Mouse (Mus musculus) liver, embryonic 13.5 days (tissue): ENCODE results near the gene Alg10b. TPM values are rescaled to one million over a fixed set of nuclear protein-coding genes. Genes with fewer than 3 reads are reported as not detected.
A peak's percentile ranks its signal among the peaks of the same experiment; 100 is the strongest.
"Not testable (repeated sequence)": the region's sequence is repeated elsewhere in the genome, so short reads cannot be mapped to it uniquely, and the experiment has no call there.

ENCODE experiments used
- ATAC-seq: fragments of 200-750 bp; cut with Nextera tagmentation; 2 replicates; pipeline ENCODE4 v1.8.0; 2017; ENCODE audit warnings: low read depth, mild to moderate bottlenecking, moderate number of reproducible peaks, moderate library complexity
- DNase-seq: peaks from one replicate; pipeline ENCODE4 v3.0.0; 2022
- H3K27ac ChIP-seq: fragments of 300-500 bp; sonication (generic); 2 replicates; pipeline ENCODE4 v1.5.1; 2015; ENCODE audit warnings: moderate library complexity, mild to moderate bottlenecking, inconsistent platforms
- H3K27me3 ChIP-seq: fragments of 300-500 bp; sonication (generic); 2 replicates; pipeline ENCODE4 v1.6.1; 2015; ENCODE audit warnings: mild to moderate bottlenecking, inconsistent platforms
- H3K36me3 ChIP-seq: fragments of 300-500 bp; sonication (generic); 2 replicates; pipeline ENCODE4 v1.6.1; 2015; ENCODE audit warnings: mild to moderate bottlenecking, inconsistent platforms
- H3K4me1 ChIP-seq: fragments of 300-500 bp; sonication (generic); replicated peaks from 2 replicates; pipeline ENCODE4 v1.6.1; 2015; ENCODE audit warnings: inconsistent platforms
- H3K4me2 ChIP-seq: fragments of 300-500 bp; sonication (generic); 2 replicates; pipeline ENCODE4 v1.6.1; 2015; ENCODE audit warnings: inconsistent platforms, mild to moderate bottlenecking, moderate library complexity
- H3K4me3 ChIP-seq: fragments of 300-500 bp; sonication (generic); replicated peaks from 2 replicates; pipeline ENCODE4 v1.5.1; 2015; ENCODE audit warnings: mild to moderate bottlenecking, inconsistent platforms
- H3K9ac ChIP-seq: fragments of 300-500 bp; sonication (generic); 2 replicates; pipeline ENCODE4 v1.6.1; 2015; ENCODE audit warnings: mild to moderate bottlenecking, inconsistent platforms
- H3K9me3 ChIP-seq: fragments of 300-500 bp; sonication (generic); replicated peaks from 2 replicates; pipeline ENCODE4 v1.6.1; 2016; ENCODE audit warnings: inconsistent platforms
- WGBS: fragments of 180-500 bp; shearing (Covaris S2); methylation state at CpG from one replicate; pipeline ENCODE4 v1.1.7; 2015; ENCODE audit not compliant: insufficient replicate concordance; 5-methylcytosine and 5-hydroxymethylcytosine counted together
- polyA plus RNA-seq: library from polyadenylated mRNA; unstranded; fragments of >200 nt; fragmentation: Nextera tagmentation; extraction: Ambion mirVana; gene quantifications from 2 replicates; pipeline ENCODE4 v1.2.1, GENCODE M21; 2015

Alg10b gene
- polyA plus RNA-seq, result 7.8 and 9.6 TPM in 2 replicates

DNA sequence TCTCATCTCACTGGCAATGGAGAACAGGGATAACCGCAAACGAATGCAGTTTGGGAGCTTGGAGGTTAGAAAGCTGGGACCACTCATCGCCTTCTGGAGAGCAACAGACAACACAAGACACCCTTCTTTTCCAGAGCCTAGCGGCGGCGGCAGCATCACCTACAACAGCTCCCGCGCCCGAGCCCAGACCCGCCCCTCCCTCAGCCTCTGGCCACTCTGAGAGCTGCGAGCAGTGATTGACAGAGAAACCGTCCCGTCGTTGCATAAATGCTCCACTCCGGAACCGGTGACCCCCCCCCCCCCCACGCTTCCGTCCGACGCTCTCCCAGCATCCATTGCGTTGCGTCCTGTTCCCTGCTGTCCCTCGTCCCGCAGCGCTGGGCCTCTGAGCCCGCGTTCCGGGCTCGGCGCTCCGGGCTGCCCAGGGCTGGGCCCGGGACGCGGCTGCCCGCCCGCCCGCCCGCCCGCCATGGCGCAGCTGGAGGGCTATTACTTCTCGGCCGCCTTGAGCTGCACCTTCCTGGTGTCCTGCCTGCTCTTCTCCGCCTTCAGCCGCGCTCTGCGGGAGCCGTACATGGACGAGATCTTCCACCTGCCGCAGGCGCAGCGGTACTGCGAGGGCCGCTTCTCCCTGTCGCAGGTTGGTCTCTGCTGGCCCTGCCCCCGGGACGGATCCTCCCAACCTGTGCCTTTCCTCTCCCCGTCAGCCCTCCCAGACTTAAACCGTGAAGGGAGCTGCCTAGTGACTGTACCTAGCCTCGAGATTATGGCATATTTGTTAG is at the start of gene Alg10b:
Alg10b (plus strand) TSS at position 343 of the 782 bp plus-strand sequence.
- Histone ChIP-seq H3K9me3 (no peaks in the 10 kb centered on the region), H3K9ac (peak within 1 kb of the TSS; percentile 88), H3K4me2 (peak within 1 kb of the TSS; percentile 73), H3K27me3 (no peaks in the 10 kb centered on the region), H3K4me1 (peaks cover 14% of the 10 kb centered on the region), H3K27ac (peak within 1 kb of the TSS; percentile 86), H3K4me3 (peak within 1 kb of the TSS; percentile 77), H3K36me3 (peaks cover 22% of the 10 kb centered on the region)
- under 1% methylated on average over 51 of the region's 59 CpGs for WGBS
- peak; percentile 97 for ATAC-seq
- DNase-seq, result peak; percentile 78

DNA sequence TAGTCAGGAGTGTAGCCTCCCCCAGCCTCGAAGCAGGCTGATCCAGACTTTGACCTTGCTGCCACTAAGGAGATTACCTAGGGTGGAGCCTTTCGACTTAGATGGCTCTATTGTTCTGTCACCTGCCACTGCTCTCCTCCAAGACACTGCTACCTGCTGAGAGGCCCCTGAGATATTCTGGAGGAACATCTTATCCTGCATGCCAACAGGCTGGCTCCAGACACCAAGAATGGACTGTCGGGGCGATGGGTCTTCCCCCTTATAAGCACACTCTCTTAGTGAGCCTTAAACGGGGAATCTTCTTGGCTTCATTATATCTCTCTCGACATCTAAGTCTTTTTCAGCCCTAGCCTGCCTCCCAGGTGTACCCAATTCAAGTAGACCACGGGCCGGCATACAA is 41.0 kb upstream of the Alg10b start:
- not testable (repeated sequence) for H3K9ac ChIP-seq, H3K4me3 ChIP-seq, H3K9me3 ChIP-seq, H3K4me1 ChIP-seq, H3K27ac ChIP-seq, H3K4me2 ChIP-seq, H3K36me3 ChIP-seq, H3K27me3 ChIP-seq, ATAC-seq, DNase-seq
- 65% methylated on average over 8 of the region's 8 CpGs for WGBS

DNA sequence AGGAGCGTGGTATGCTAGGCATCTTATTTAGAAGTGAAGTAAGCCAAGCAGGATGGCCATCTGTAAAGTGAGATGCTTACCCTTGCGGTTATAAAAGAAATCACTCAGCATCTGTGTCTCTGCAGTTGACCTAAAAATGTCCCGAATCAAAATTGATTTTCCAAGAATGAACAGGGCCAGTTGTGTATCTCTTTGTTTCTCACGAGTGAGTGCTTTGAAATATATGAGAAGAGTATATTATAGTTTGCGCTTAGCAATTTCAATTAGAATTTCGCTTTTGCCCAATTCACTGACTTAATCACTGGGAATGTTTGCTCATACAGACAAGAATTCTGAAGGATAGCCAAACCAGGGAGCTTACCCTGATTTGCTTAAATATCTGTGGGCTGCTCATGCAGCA is 40.6 kb upstream of the Alg10b start:
- Histone ChIP-seq H3K9ac (no peak overlapping the region), H3K4me3 (no peak overlapping the region), H3K4me2 (no peak overlapping the region), H3K27me3 (no peaks in the 10 kb centered on the region), H3K9me3 (no peaks in the 10 kb centered on the region), H3K36me3 (no peaks in the 10 kb centered on the region), H3K4me1 (no peaks in the 10 kb centered on the region), H3K27ac (no peak overlapping the region)
- 75% methylated on average over 6 of the region's 6 CpGs for WGBS
- DNase-seq (no peak), ATAC-seq (no peak)

DNA sequence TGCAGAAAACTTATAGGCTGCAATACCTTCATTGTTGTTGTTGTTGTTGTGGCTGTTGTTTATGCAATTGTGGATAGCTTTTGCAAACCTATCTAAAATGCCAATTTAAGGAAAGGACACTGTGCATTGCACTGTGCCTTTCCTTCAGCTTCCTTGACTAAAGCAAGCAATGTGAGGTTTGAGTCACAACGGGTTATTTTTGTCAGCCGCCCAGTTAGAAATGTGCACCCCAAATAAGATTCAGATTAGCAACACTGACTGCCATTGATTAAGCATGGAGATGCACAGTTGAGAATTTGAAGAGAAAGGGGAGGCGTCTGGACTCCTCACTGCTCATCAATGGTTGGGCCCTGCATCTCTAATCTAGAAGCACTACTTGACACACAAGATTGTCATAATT is 39.4 kb upstream of the Alg10b start:
- WGBS, result 71% methylated on average over 3 of the region's 3 CpGs
- DNase-seq, result no peak
- H3K9ac ChIP-seq, result no peak overlapping the region
- H3K27me3 ChIP-seq, result no peaks in the 10 kb centered on the region
- no peaks in the 10 kb centered on the region for H3K9me3 ChIP-seq
- no peak for ATAC-seq
- H3K36me3 ChIP-seq, result no peaks in the 10 kb centered on the region
- H3K4me2 ChIP-seq, result no peak overlapping the region
- H3K27ac ChIP-seq, result no peak overlapping the region
- no peak overlapping the region for H3K4me3 ChIP-seq
- H3K4me1 ChIP-seq, result no peaks in the 10 kb centered on the region

DNA sequence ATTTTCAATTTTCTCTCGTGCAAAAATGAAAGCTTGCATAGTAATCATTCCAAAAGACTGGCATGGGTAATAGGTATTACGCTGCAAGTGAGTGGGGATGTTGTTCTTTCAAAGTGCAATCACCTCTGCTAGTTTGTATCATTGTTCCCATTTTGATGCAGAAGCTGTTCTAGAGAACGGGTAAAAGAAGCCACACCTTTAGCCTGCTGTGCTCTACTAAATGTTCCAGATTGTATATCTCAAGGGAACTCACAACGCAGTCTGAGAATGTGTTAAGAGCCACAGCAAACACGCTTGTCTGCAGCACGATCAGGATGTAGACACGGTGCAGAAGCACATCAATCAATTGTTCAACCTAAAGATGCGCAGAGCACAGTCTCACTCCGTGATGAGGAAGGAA is 34.6 kb upstream of the Alg10b start:
- H3K4me3 ChIP-seq, result no peak overlapping the region
- H3K9ac ChIP-seq, result no peak overlapping the region
- no peaks in the 10 kb centered on the region for H3K9me3 ChIP-seq
- H3K4me2 ChIP-seq, result no peak overlapping the region
- 47% methylated on average over 9 of the region's 9 CpGs for whole genome bisulfite sequencing
- H3K27me3 ChIP-seq, result no peaks in the 10 kb centered on the region
- H3K4me1 ChIP-seq, result no peaks in the 10 kb centered on the region
- H3K36me3 ChIP-seq, result no peaks in the 10 kb centered on the region
- ATAC-seq, result no peak
- DNase-seq, result no peak
- no peak overlapping the region for H3K27ac ChIP-seq

DNA sequence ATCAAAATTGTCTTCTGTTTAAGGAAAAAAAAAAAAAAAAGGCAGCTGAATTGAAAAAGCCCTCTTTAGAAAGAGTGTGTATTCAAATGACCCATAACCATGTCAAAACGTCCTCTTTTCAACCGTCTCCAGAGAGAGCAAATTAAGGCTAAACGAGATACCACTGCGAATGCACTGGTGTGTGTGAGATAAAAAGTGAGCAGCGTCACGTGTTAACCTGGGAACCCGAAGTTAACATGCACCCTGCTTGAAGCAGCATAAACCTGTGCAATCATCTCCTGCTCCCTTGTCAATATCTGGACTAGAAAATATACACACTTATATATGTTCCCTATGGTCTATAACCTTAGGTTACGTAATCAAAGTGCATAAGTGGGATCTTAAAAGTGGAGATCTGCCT is 10.2 kb upstream of the Alg10b start:
- Histone ChIP-seq H3K9ac (no peak overlapping the region), H3K9me3 (no peaks in the 10 kb centered on the region), H3K4me3 (no peak overlapping the region), H3K27me3 (no peaks in the 10 kb centered on the region), H3K27ac (no peak overlapping the region), H3K36me3 (no peaks in the 10 kb centered on the region), H3K4me1 (no peaks in the 10 kb centered on the region), H3K4me2 (no peak overlapping the region)
- ATAC-seq, result no peak
- DNase-seq, result no peak
- 63% methylated on average over 8 of the region's 8 CpGs for WGBS

DNA sequence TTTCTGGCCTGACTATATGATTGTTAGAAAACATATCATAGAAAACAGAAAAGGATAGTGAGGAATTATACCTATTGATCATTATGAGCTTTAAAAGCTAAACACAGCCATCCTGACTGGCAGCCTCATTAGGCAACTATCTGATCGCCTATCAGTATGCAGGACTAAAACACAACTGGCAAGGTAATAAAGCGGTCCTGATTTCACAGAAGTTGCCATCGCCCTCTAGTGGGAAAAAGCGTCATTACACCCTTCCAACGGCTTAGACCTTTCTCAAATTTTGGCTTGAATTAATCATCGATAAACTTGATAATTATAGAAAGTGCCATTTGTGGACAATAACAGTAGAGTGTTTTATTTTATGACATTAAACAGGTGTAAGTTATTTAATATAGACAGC is 9.2 kb upstream of the Alg10b start:
- H3K27me3 ChIP-seq, result no peaks in the 10 kb centered on the region
- H3K36me3 ChIP-seq, result no peaks in the 10 kb centered on the region
- H3K4me1 ChIP-seq, result no peaks in the 10 kb centered on the region
- no peak overlapping the region for H3K4me2 ChIP-seq
- no peak for DNase-seq
- 13% methylated on average over 6 of the region's 6 CpGs for WGBS
- no peaks in the 10 kb centered on the region for H3K9me3 ChIP-seq
- no peak overlapping the region for H3K27ac ChIP-seq
- no peak for ATAC-seq
- H3K4me3 ChIP-seq, result no peak overlapping the region
- H3K9ac ChIP-seq, result no peak overlapping the region

DNA sequence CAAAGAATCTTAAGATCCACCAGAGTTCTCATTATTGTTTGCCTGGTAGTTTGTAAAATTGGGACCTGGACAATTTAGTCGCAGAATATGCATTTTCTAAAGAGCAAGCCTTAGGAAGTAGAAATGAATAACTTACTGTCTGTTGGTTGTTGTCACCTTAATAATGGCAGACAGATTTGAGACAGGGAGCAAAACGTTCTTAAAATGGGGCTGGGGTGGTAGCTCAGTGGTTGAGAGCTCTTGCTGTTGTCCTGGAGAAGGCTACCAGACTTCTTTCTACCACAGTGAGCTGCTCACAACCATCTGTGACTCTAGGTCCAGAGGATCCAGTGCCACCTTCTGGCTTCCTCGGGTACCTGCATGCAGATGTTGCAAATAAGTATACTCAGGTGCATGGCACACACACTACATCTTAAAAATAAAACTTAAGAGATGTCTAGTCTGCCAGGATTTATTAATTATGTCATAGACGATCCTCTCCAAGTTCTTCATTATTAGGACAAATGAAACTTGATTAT is 1.0 kb downstream of the Alg10b start:
- peak; percentile 50 for DNase-seq
- Histone ChIP-seq H3K9ac (peak overlapping the region; percentile 88), H3K4me2 (peak overlapping the region; percentile 73), H3K9me3 (no peaks in the 10 kb centered on the region), H3K4me1 (peaks cover 14% of the 10 kb centered on the region), H3K27ac (peak overlapping the region; percentile 86), H3K36me3 (peaks cover 31% of the 10 kb centered on the region), H3K4me3 (peak overlapping the region; percentile 77), H3K27me3 (no peaks in the 10 kb centered on the region)
- 42% methylated on average over 4 of the region's 4 CpGs for WGBS
- ATAC-seq, result no peak

DNA sequence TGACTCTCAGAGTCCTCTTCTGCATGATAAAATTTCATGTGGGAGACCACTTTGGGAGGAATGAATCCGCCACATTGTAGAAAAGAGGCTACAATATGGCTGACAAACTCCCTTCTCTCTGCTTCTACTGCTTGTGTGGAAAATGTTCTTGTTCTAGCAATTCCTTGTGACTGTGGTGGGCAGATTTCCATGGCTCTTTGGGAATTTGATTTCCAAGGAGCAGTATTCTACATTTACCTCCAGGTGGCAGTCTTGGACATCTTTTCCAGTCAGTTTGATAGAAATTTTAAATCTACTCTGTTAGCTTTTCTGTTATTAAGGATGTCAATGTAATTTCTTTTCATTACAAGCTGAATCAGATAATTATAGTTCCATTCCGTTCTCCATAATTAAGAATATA is 13.5 kb downstream of the Alg10b start:
- Histone ChIP-seq H3K27me3 (no peaks in the 10 kb centered on the region), H3K9me3 (no peaks in the 10 kb centered on the region), H3K4me1 (no peaks in the 10 kb centered on the region), H3K27ac (no peak overlapping the region), H3K4me3 (no peak overlapping the region), H3K36me3 (peaks cover 12% of the 10 kb centered on the region; the same call in 1 of the 2 replicates), H3K9ac (no peak overlapping the region), H3K4me2 (no peak overlapping the region)
- WGBS, result 53% methylated on average over 2 of the region's 2 CpGs
- ATAC-seq (no peak), DNase-seq (no peak)

DNA sequence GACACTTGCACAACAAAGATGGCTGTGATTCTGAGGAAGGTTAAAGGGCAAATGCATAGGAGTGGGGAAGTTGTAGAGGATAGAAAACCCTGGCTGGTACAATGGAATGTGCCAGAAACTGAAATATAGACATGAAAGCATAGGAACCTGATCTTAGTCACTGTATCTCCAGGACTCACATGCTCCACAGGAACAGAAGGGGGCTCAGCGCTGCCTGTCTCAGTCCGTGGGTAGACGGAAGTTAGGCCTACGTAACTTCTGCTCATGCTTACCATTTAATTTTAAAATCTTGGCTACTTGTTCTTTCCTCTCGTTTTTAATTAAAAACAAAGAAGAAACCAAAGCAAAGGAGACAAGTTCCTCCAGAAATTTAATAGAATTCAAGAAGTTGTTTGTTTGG is 20.0 kb downstream of the Alg10b start:
- 68% methylated on average over 5 of the region's 5 CpGs for WGBS
- ATAC-seq (no peak), DNase-seq (no peak)
- no peak overlapping the region for H3K4me2 ChIP-seq
- no peak overlapping the region for H3K9ac ChIP-seq
- H3K4me1 ChIP-seq, result no peaks in the 10 kb centered on the region
- no peaks in the 10 kb centered on the region for H3K36me3 ChIP-seq
- no peak overlapping the region for H3K4me3 ChIP-seq
- H3K9me3 ChIP-seq, result no peaks in the 10 kb centered on the region
- no peak overlapping the region for H3K27ac ChIP-seq
- no peaks in the 10 kb centered on the region for H3K27me3 ChIP-seq

DNA sequence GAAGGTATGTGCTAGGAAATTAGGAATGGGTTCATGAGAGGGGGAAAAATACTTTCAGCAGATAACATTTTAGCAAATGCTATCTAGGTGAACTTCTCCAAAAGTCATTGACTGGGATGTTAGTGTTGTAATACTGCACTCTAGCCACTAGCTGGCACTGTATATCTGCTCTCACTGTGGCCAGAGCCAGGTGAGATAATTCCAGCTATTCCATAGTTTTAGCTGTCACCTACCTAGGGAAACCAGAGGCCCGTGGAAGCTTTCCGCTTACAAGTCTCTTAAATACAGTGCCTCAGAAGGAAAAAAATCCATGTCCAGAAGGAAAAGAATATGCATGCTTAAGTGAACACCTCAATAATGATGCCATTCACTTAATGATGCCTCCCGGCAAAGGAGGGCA is 25.6 kb downstream of the Alg10b start:
- 45% methylated on average over 3 of the region's 3 CpGs for WGBS
- ATAC-seq (no peak), DNase-seq (no peak)
- no peaks in the 10 kb centered on the region for H3K4me1 ChIP-seq
- no peak overlapping the region for H3K4me2 ChIP-seq
- H3K27me3 ChIP-seq, result no peaks in the 10 kb centered on the region
- H3K27ac ChIP-seq, result no peak overlapping the region
- no peaks in the 10 kb centered on the region for H3K36me3 ChIP-seq
- H3K4me3 ChIP-seq, result no peak overlapping the region
- no peaks in the 10 kb centered on the region for H3K9me3 ChIP-seq
- no peak overlapping the region for H3K9ac ChIP-seq

DNA sequence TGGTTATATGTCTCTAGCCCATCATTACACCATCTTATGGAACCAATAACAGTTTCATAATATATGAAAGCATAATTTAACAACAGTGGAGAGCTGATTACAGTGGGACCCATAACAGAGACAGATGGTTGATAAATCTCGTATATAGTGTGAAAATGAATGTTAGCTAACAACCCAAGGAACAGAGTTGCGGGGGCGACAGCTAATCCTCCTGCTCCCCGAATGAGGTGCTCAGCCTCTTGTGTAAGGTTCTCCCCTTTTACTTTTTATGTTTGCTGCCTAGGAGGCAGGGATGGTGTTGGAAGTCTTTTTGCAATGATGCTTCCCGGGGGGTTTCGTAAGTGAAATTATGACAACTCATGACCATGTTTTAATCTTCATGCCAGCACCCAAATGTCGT is 58.8 kb downstream of the Alg10b start:
- H3K27me3 ChIP-seq, result no peaks in the 10 kb centered on the region
- H3K4me1 ChIP-seq, result no peaks in the 10 kb centered on the region
- no peaks in the 10 kb centered on the region for H3K9me3 ChIP-seq
- no peak overlapping the region for H3K4me3 ChIP-seq
- WGBS, result 72% methylated on average over 7 of the region's 7 CpGs
- H3K36me3 ChIP-seq, result no peaks in the 10 kb centered on the region
- no peak overlapping the region for H3K9ac ChIP-seq
- no peak for ATAC-seq
- H3K27ac ChIP-seq, result no peak overlapping the region
- no peak overlapping the region for H3K4me2 ChIP-seq
- DNase-seq, result no peak
